Mouse (Mus musculus) A20 (cell line): ENCODE measurements around the gene Coa6.
A peak's percentile ranks its signal among the peaks of the same experiment; 100 is the strongest.

ENCODE experiments used
- DNase-seq: peaks from one replicate; pipeline ENCODE4 v3.0.0-alpha.2; 2011; ENCODE audit warnings: low read depth, low spot score

The Coa6 gene

GRCm38 (mm10) chr8:126464071-126464470, 41.8 kb downstream of the Coa6 start:
- no peak for DNase-seq

GRCm38 (mm10) chr8:126473802-126474298, 51.5 kb downstream of the Coa6 start:
- DNase-seq: no peak

DNA sequence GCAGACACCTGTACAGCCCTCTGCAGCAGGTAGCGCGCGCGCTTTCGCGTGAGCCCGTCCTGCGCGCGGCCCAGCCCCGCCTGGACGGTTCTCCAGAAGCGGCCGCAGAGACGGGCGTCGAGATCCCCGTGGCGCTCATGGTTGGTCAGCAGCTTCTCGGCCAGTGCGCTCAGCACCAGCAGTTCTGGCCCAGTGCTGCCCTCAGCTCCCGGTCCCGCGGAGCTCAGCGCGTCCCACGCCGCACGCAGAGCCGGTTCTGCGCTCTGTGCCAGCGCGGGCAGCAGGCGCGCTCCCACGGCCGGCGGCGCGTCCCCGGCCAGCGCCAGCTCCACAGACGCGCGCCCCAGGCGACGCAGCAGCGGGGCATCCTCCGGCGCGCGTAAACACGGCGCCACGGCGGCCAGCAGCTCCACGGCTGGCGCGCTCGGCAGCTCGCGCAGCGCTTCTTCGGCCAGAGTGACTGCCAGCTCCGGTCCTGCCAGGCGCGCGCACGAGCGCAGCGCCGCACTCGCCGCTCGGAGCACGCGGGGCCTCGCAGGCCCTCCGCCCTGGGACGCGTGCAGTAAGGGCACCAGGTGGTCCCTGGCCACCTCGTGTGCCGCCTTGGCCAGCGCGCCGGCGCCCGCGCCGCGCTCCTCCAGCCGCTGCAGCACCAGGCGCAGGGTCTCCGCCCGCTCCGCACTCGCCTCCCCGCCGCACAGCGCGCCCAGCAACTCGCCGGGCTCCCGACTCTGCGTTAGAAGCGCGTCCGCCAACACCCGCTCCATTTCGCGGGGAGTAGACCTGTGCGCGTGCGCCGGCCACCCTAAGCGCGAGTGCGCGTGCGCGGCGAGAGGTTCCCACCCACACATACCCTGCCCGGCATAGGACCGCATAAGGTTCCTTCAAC, 52.2 kb downstream of the Coa6 start, which contains the start of gene Tarbp1:
Tarbp1 (minus strand) TSS at position 767 of the 889 bp plus-strand sequence.
- DNase-seq: peak; percentile 94
